Mouse (Mus musculus): ENCODE results near the gene Tcl1b2. TPM values are rescaled to one million over a fixed set of nuclear protein-coding genes. Genes with fewer than 3 reads are reported as not detected.

Tcl1b2 gene
- polyA plus RNA-seq (2014; fragmentation: Nextera tagmentation; extraction: Ambion mirVana): not detected in 2 replicates

DNA sequence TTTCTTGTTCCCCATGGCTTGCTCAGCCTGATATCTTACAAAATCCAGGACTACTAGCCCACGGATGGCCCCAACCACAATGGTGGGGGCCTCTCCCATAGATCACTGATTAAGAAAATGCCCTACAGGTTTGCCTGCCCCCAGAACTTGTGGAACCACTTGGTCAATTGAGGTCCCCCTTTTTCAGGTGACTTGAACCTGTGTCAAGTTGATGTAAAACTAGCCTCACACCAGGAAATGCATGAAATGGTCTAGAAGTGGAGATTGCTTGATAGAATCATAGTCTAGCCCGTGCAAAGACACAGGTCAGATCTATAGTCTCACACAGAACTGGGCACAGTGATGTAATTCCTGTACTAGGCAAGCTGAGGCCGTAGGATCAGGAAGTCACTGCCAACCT, at the start of gene Tcl1b2:
Gene Tcl1b2 (plus strand): TSS at position 301 of the 400 bp plus-strand sequence.
- Histone ChIP-seq H3K27ac (replicated peaks; ENCODE audit: low read depth, low read length) (no peak within 1 kb of the TSS), H3K4me2 (ENCODE audit: low read length) (no peak within 1 kb of the TSS), H3K36me3 (ENCODE audit: control insufficient read depth, insufficient read depth, low read length) (no peaks in the 10 kb centered on the region), H3K27me3 (ENCODE audit: control insufficient read depth, insufficient read depth, low read length) (no peaks in the 10 kb centered on the region), H3K4me3 (replicated peaks; ENCODE audit: low read depth, low read length) (no peak within 1 kb of the TSS), H3K9me3 (ENCODE audit: control insufficient read depth, low read length) (no peaks in the 10 kb centered on the region), H3K9ac (replicated peaks; ENCODE audit: low read length) (no peak within 1 kb of the TSS), H3K4me1 (ENCODE audit: control insufficient read depth, insufficient read depth, low read length) (no peaks in the 10 kb centered on the region)
- 87% methylated on average over 3 of the region's 3 CpGs for WGBS
- DNase-seq (no peak), ATAC-seq (ENCODE audit: low FRiP score, low TSS enrichment) (no peak)

GRCm38 (mm10) chr12:105099466-105100044, 46.3 kb upstream of the Tcl1b2 start:
- no peak overlapping the region for H3K27ac ChIP-seq (replicated peaks; ENCODE audit: low read depth, low read length)
- H3K4me1 ChIP-seq (ENCODE audit: control insufficient read depth, insufficient read depth, low read length): peaks cover 24% of the 10 kb centered on the region
- DNase-seq (peak; percentile 15), ATAC-seq (ENCODE audit: low FRiP score, low TSS enrichment) (no peak)
- H3K9me3 ChIP-seq (ENCODE audit: control insufficient read depth, low read length): no peaks in the 10 kb centered on the region
- H3K27me3 ChIP-seq (ENCODE audit: control insufficient read depth, insufficient read depth, low read length): no peaks in the 10 kb centered on the region
- no peaks in the 10 kb centered on the region for H3K36me3 ChIP-seq (ENCODE audit: control insufficient read depth, insufficient read depth, low read length)
- H3K9ac ChIP-seq (replicated peaks; ENCODE audit: low read length): no peak overlapping the region
- no peak overlapping the region for H3K4me2 ChIP-seq (ENCODE audit: low read length)
- no peak overlapping the region for H3K4me3 ChIP-seq (replicated peaks; ENCODE audit: low read depth, low read length)
- 52% methylated on average over 9 of the region's 9 CpGs for WGBS

- ATAC-seq (ENCODE audit: low FRiP score, low TSS enrichment): peak; percentile 81
- H3K27ac ChIP-seq (replicated peaks; ENCODE audit: low read depth, low read length): peak overlapping the region; percentile 80
- H3K4me1 ChIP-seq (ENCODE audit: control insufficient read depth, insufficient read depth, low read length): peaks cover 24% of the 10 kb centered on the region
- WGBS: 32% methylated on average over 8 of the region's 8 CpGs
- H3K27me3 ChIP-seq (ENCODE audit: control insufficient read depth, insufficient read depth, low read length): no peaks in the 10 kb centered on the region
- peak overlapping the region; percentile 32 for H3K4me2 ChIP-seq (ENCODE audit: low read length)
- DNase-seq: peak; percentile 80
- H3K4me3 ChIP-seq (replicated peaks; ENCODE audit: low read depth, low read length): no peak overlapping the region
- H3K9ac ChIP-seq (replicated peaks; ENCODE audit: low read length): no peak overlapping the region
- no peaks in the 10 kb centered on the region for H3K9me3 ChIP-seq (ENCODE audit: control insufficient read depth, low read length)
- no peaks in the 10 kb centered on the region for H3K36me3 ChIP-seq (ENCODE audit: control insufficient read depth, insufficient read depth, low read length)
Measured at GRCm38 (mm10) chr12:105102901-105103300, 42.9 kb upstream of the Tcl1b2 start.

DNA sequence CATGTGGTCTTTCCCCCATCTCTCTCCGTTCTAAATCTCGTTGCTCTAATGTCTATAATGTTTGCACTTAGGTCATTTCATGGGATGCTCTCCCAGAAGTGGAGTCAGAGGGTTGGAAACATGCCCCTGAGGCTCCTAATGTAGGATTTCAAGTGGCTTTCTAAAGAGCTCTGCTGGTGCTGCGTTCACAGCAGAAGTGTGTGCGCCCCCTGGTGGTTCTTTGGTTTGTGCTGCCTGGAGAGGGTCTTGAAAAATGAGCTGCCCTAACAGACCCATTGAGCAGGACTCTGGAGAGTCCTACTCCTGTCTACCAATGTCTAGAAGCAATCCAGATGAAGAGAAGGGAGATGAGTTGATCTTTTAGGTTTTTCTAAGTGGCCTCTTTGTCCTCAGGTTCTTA, 41.8 kb upstream of the Tcl1b2 start:
- H3K27ac ChIP-seq (replicated peaks; ENCODE audit: low read depth, low read length): no peak overlapping the region
- H3K36me3 ChIP-seq (ENCODE audit: control insufficient read depth, insufficient read depth, low read length): no peaks in the 10 kb centered on the region
- no peak overlapping the region for H3K9ac ChIP-seq (replicated peaks; ENCODE audit: low read length)
- no peak overlapping the region for H3K4me2 ChIP-seq (ENCODE audit: low read length)
- peak; percentile 93 for DNase-seq
- H3K4me3 ChIP-seq (replicated peaks; ENCODE audit: low read depth, low read length): no peak overlapping the region
- peaks cover 24% of the 10 kb centered on the region for H3K4me1 ChIP-seq (ENCODE audit: control insufficient read depth, insufficient read depth, low read length)
- H3K27me3 ChIP-seq (ENCODE audit: control insufficient read depth, insufficient read depth, low read length): no peaks in the 10 kb centered on the region
- 5% methylated on average over 4 of the region's 4 CpGs for WGBS
- H3K9me3 ChIP-seq (ENCODE audit: control insufficient read depth, low read length): no peaks in the 10 kb centered on the region
- no peak for ATAC-seq (ENCODE audit: low FRiP score, low TSS enrichment)

DNA sequence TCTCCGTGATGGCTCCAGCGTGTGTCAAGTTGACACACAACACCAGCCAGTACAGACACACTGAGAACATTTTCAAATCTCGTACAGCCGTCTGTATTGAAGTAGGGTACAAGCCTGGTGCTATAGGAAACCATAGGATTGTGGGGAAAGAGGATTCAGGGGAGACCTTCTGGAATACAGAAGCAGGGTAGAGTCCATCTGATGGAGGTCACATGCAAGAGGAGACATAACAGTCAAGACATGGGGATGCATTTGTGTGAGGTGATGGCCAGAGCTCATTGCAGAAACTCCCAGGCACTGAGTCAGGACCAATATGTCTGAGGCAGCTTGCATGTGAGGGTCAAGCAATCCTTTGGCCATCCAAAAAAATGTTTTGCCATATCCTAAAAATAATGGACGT, 40.5 kb upstream of the Tcl1b2 start:
- no peak overlapping the region for H3K27ac ChIP-seq (replicated peaks; ENCODE audit: low read depth, low read length)
- no peak overlapping the region for H3K4me3 ChIP-seq (replicated peaks; ENCODE audit: low read depth, low read length)
- H3K9me3 ChIP-seq (ENCODE audit: control insufficient read depth, low read length): no peaks in the 10 kb centered on the region
- no peaks in the 10 kb centered on the region for H3K27me3 ChIP-seq (ENCODE audit: control insufficient read depth, insufficient read depth, low read length)
- H3K4me1 ChIP-seq (ENCODE audit: control insufficient read depth, insufficient read depth, low read length): peaks cover 18% of the 10 kb centered on the region
- ATAC-seq (ENCODE audit: low FRiP score, low TSS enrichment) (no peak), DNase-seq (no peak)
- H3K4me2 ChIP-seq (ENCODE audit: low read length): no peak overlapping the region
- 87% methylated on average over 5 of the region's 5 CpGs for WGBS
- no peaks in the 10 kb centered on the region for H3K36me3 ChIP-seq (ENCODE audit: control insufficient read depth, insufficient read depth, low read length)
- H3K9ac ChIP-seq (replicated peaks; ENCODE audit: low read length): no peak overlapping the region

DNA sequence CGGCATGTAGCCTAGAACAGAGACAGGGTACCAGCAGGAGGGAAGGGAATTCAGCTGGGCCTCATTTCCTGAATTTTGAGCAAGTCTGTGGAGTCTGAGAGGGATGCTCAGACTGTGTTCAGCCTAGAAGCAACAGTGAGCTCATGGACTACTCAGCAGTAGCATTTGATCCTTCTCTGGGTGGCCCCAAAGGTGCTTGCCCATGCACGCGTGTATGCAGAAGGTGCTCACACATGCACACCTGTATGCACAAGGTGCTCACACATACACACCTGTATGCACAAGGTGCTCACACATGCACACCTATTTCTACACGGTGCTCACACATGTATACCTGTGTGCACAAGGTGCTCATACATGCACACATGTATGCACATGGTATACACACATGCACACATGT, 37.0 kb upstream of the Tcl1b2 start:
- Histone ChIP-seq H3K36me3 (ENCODE audit: control insufficient read depth, insufficient read depth, low read length) (no peaks in the 10 kb centered on the region), H3K4me1 (ENCODE audit: control insufficient read depth, insufficient read depth, low read length) (peaks cover 9% of the 10 kb centered on the region; the same call in 1 of the 2 replicates), H3K27ac (replicated peaks; ENCODE audit: low read depth, low read length) (no peak overlapping the region), H3K4me3 (replicated peaks; ENCODE audit: low read depth, low read length) (no peak overlapping the region), H3K9me3 (ENCODE audit: control insufficient read depth, low read length) (no peaks in the 10 kb centered on the region), H3K4me2 (ENCODE audit: low read length) (no peak overlapping the region), H3K9ac (replicated peaks; ENCODE audit: low read length) (no peak overlapping the region), H3K27me3 (ENCODE audit: control insufficient read depth, insufficient read depth, low read length) (no peaks in the 10 kb centered on the region)
- ATAC-seq (ENCODE audit: low FRiP score, low TSS enrichment) (no peak), DNase-seq (no peak)
- 97% methylated on average over 4 of the region's 4 CpGs for whole genome bisulfite sequencing

- no peak for DNase-seq
- ATAC-seq (ENCODE audit: low FRiP score, low TSS enrichment): no peak
- no peak overlapping the region for H3K4me3 ChIP-seq (replicated peaks; ENCODE audit: low read depth, low read length)
- no peaks in the 10 kb centered on the region for H3K27me3 ChIP-seq (ENCODE audit: control insufficient read depth, insufficient read depth, low read length)
- no peak overlapping the region for H3K4me2 ChIP-seq (ENCODE audit: low read length)
- 83% methylated on average over 3 of the region's 3 CpGs for WGBS
- no peak overlapping the region for H3K9ac ChIP-seq (replicated peaks; ENCODE audit: low read length)
- no peaks in the 10 kb centered on the region for H3K9me3 ChIP-seq (ENCODE audit: control insufficient read depth, low read length)
- H3K36me3 ChIP-seq (ENCODE audit: control insufficient read depth, insufficient read depth, low read length): no peaks in the 10 kb centered on the region
- H3K4me1 ChIP-seq (ENCODE audit: control insufficient read depth, insufficient read depth, low read length): peaks cover 8% of the 10 kb centered on the region; the same call in 1 of the 2 replicates
- no peak overlapping the region for H3K27ac ChIP-seq (replicated peaks; ENCODE audit: low read depth, low read length)
Measured at GRCm38 (mm10) chr12:105109406-105109805, 36.4 kb upstream of the Tcl1b2 start.

GRCm38 (mm10) chr12:105109812-105110211, 36.0 kb upstream of the Tcl1b2 start:
- no peaks in the 10 kb centered on the region for H3K36me3 ChIP-seq (ENCODE audit: control insufficient read depth, insufficient read depth, low read length)
- no peak overlapping the region for H3K4me2 ChIP-seq (ENCODE audit: low read length)
- WGBS: 79% methylated on average over 4 of the region's 4 CpGs
- ATAC-seq (ENCODE audit: low FRiP score, low TSS enrichment) (no peak), DNase-seq (no peak)
- H3K27me3 ChIP-seq (ENCODE audit: control insufficient read depth, insufficient read depth, low read length): no peaks in the 10 kb centered on the region
- no peaks in the 10 kb centered on the region for H3K9me3 ChIP-seq (ENCODE audit: control insufficient read depth, low read length)
- H3K9ac ChIP-seq (replicated peaks; ENCODE audit: low read length): no peak overlapping the region
- peaks cover 8% of the 10 kb centered on the region; the same call in 1 of the 2 replicates for H3K4me1 ChIP-seq (ENCODE audit: control insufficient read depth, insufficient read depth, low read length)
- H3K27ac ChIP-seq (replicated peaks; ENCODE audit: low read depth, low read length): no peak overlapping the region
- no peak overlapping the region for H3K4me3 ChIP-seq (replicated peaks; ENCODE audit: low read depth, low read length)

DNA sequence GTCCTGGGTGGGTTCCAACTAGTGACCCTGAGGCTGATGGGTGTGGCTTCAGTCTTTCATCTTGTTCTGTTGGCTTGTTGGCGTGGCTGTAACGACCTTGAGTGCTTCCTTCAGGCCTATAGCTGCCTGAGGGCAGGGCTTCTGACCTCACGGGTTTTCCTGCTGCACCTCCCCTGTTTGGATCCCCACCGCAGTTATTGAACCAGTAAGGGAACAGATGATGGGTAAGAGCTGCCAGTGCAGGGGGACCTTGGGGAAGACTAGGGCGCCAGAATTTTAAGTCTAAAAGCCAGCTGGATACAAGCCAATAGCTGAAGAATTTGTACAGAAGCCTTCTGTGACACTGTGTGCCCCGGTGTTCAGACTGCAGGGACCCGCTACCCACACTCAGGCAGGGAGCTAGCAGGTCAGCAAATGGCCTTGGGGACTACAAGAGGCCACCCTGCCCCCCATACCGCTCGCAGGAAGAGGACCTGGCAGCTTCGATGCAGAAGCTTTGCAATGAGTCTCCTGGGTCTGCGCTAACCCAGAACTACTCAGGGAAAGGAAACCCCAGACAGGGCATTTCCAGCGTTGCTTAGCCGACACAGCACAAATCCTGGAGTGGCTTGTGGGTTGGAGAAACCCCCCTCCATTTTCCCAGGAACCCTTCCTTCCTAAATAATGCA, 33.4 kb upstream of the Tcl1b2 start:
- Histone ChIP-seq H3K9me3 (ENCODE audit: control insufficient read depth, low read length) (no peaks in the 10 kb centered on the region), H3K4me1 (ENCODE audit: control insufficient read depth, insufficient read depth, low read length) (peaks cover 8% of the 10 kb centered on the region; the same call in 1 of the 2 replicates), H3K9ac (replicated peaks; ENCODE audit: low read length) (no peak overlapping the region; the same call in 1 of the 2 replicates), H3K4me2 (ENCODE audit: low read length) (peak overlapping the region; percentile 19; the same call in 1 of the 2 replicates), H3K36me3 (ENCODE audit: control insufficient read depth, insufficient read depth, low read length) (no peaks in the 10 kb centered on the region), H3K27ac (replicated peaks; ENCODE audit: low read depth, low read length) (peak overlapping the region; percentile 61), H3K4me3 (replicated peaks; ENCODE audit: low read depth, low read length) (no peak overlapping the region), H3K27me3 (ENCODE audit: control insufficient read depth, insufficient read depth, low read length) (no peaks in the 10 kb centered on the region)
- no peak for ATAC-seq (ENCODE audit: low FRiP score, low TSS enrichment)
- DNase-seq: peak; percentile 55
- WGBS: 34% methylated on average over 13 of the region's 13 CpGs
